Mouse (Mus musculus) urinary bladder, postnatal 14 days (tissue): ENCODE data around the gene Tox2.

Source experiments
- DNase-seq: peaks from one replicate; pipeline ENCODE4 v3.0.0; 2021; ENCODE audit warnings: low spot score

The Tox2 gene

DNA sequence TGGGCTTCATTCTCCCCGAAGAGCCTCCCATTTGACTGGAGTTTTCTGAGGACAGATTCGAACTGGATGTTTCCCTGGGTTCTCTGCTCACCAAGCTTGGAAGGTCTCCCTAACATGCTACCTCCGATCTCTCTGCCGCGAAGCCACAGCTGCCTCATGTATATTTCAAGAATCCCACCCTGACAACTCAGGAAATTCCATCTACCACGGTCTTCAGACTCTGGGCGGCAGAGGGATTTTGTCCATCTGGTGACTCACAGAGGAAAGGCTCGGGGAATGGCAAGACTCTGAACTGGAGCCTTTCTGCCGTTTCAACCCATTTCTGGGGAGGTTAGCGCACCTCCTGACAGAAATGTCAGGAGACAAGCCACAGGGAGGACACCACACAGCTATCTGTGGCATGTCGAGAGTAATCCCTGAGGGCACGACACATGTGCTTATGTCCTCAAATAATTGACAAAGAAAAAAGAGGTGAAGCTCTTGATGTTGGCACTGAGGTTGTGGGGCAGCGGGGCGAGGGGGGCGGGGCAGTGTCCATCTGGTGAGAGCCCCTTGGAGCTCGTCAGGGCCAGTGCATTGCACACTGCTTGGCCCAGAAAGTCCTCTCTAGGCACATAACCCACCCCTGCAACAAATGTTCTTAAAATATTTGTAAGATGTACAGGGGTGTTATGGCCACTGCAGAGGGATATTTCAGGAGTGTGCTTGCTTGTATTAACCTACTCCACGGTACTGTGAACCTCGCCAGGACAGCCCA is 162.0 kb downstream of the Tox2 start:
- DNase-seq, result peak; percentile 32

DNA sequence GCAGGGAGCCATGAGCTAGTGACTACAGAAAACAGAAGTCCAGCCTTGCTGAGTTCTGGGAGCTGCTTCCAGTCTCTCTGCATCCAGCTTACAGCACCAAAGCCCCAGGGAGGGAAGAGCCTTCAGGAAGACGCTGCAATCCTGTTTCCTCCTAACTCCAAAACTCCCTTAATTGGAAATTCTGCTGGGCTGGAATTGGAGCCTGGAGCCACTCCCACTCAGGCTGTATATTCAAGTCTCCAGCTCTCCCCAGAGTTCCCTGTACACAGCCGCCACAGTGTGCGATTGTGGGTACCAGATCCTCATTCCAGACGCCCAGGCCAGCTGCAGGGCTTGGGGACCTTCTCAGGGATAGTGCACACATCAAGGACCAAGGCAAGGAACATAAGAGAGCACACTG is 167.2 kb downstream of the Tox2 start:
- peak; percentile 27 for DNase-seq

DNA sequence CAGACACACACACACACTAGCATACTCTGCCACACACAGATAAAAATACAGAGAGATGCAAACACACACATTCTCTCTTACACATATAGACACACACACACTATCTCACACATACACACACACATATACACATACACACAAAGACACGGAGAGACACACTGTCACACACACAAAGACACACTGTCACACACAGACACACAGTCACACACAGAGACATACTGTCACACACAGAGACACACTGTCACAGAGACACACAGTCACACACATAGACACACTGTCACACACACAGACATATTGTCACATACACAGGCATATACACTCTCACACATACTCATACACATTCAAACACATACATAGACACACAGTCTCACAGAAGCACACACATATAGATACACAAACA is 169.7 kb downstream of the Tox2 start:
- DNase-seq, result no peak
